7 mouse cellular contexts compared by ENCODE assay signal in the genomic region with DNA sequence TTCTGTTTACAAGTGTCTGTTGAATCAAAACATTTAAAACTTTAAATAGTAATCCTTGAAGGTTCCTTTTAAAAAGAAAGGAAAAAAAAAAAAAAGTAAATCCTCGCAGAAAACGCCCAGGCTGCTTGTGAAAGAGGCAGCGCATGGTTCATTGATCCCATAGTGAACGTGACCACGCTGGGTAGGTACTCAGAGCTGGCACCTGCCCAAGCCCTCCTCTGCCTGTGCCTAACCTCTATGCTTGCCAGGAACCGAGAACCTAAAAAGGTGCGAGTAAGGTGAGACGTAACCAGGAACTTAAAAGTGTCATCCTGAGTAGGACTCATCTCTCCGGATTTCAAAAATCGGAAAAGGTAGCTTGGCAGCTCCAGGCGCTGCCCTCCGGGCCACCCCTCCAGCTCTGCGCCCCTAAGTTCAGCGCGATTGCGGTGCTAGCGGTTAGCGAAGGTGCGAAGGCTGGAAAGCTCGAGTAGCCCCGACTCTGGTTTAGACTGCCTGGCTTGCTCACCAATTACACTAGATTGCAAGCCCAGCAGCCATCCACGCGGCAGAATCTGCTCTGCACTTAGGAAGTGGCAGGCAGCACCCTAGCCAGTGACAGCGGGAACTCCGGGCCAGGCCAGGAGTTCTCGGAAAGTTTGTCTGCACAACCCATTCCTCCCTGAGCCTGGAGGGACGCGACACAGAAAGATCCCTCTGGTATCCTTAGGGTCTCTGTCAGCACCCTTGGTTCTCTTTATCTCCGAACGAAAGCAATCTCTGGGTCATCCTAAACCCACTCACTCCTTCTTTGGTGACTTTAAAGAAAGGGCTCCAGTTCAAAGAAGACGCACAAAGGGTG. TPM values are rescaled to one million over a fixed set of nuclear protein-coding genes. Genes with fewer than 3 reads are reported as not detected.
DNase-seq lines count a peak whose midpoint lies in the region; ATAC-seq lines count a peak whose summit lies in the region.

No protein-coding gene starts in this region.

- peak; percentile 26; the same call in 1 of the 2 replicates for ATAC-seq in megakaryocyte progenitor cell, adult 5-6 weeks (replicated peaks; ENCODE audit: poor library complexity)

- H3K4me1 ChIP-seq in embryonic facial prominence, embryonic 10.5 days: peaks cover 22% of the 10 kb centered on the region
- H3K4me1 ChIP-seq in limb, embryonic 10.5 days: peaks cover 36% of the 10 kb centered on the region

- H3K36me3 ChIP-seq in embryonic facial prominence, embryonic 10.5 days (replicated peaks): no peaks in the 10 kb centered on the region
- no peaks in the 10 kb centered on the region for H3K36me3 ChIP-seq in limb, embryonic 10.5 days

- H3K9me3 ChIP-seq in embryonic facial prominence, embryonic 10.5 days: no peaks in the 10 kb centered on the region
- no peaks in the 10 kb centered on the region for H3K9me3 ChIP-seq in limb, embryonic 10.5 days (replicated peaks)

- WGBS in embryonic facial prominence, embryonic 10.5 days: under 1% methylated on average over 31 of the region's 31 CpGs
- under 1% methylated on average over 31 of the region's 31 CpGs for WGBS in limb, embryonic 10.5 days

- peak; percentile 9 for DNase-seq in urinary bladder, postnatal 25 days (ENCODE audit: low spot score)
- no peak for DNase-seq in urinary bladder, postnatal 4 days (ENCODE audit: low spot score in 2 of 2)
- DNase-seq in embryonic facial prominence, embryonic 10.5 days (ENCODE audit: low spot score): peak; percentile 69
- DNase-seq in heart, postnatal 4 days: peak; percentile 32
- DNase-seq in limb, embryonic 10.5 days (ENCODE audit: low spot score): peak; percentile 67
- peak; percentile 55 to 59 for DNase-seq in spleen, postnatal 36 days (ENCODE audit: low spot score in 2 of 2)

- H3K27ac ChIP-seq in embryonic facial prominence, embryonic 10.5 days (replicated peaks): peak overlapping the region; percentile 14; the same call in 1 of the 2 replicates
- H3K27ac ChIP-seq in limb, embryonic 10.5 days: peak overlapping the region; percentile 64

- H3K27me3 ChIP-seq in embryonic facial prominence, embryonic 10.5 days (replicated peaks; ENCODE audit: low read depth, poor library complexity, severe bottlenecking): peaks cover 80% of the 10 kb centered on the region
- H3K27me3 ChIP-seq in limb, embryonic 10.5 days (ENCODE audit: low read depth, poor library complexity, severe bottlenecking): peaks cover 45% of the 10 kb centered on the region

- H3K4me3 ChIP-seq in embryonic facial prominence, embryonic 10.5 days: peak overlapping the region; percentile 64
- H3K4me3 ChIP-seq in limb, embryonic 10.5 days: peak overlapping the region; percentile 48

RNA-seq across cellular contexts. Expression of a gene that starts 1.3 kb away (rescaled TPM):
- polyA plus RNA-seq in embryonic facial prominence, embryonic 10.5 days (2016; fragmentation: Nextera tagmentation; extraction: Ambion mirVana): 2.2 and 2.3 TPM in 2 replicates
- 1 to 10 TPM; 2.4 to 2.5 TPM for total RNA-seq in heart, postnatal 4 days (2021)
- 3.6 and 5.5 TPM in 2 replicates for polyA plus RNA-seq in limb, embryonic 10.5 days (2016; fragmentation: Nextera tagmentation; extraction: Ambion mirVana)
- 0.17 and 0.25 TPM in 2 replicates for total RNA-seq in megakaryocyte progenitor cell, adult 5-6 weeks (2015)
- total RNA-seq in megakaryocyte progenitor cell, adult 5-6 weeks (2017): 0.08 and 0.14 TPM in 2 replicates

Comparison
In these comparisons a context has a peak if more than half of its experiments do, and no peak if none do; other contexts are left out.
1. DNase-seq: peak in urinary bladder, postnatal 25 days (single experiment), embryonic facial prominence, embryonic 10.5 days (single experiment), heart, postnatal 4 days (single experiment), limb, embryonic 10.5 days (single experiment) and spleen, postnatal 36 days (2 of 2); none in urinary bladder, postnatal 4 days (0 of 2).